Mouse (Mus musculus): Measurements from ENCODE around the gene Sema7a. TPM values are rescaled to one million over a fixed set of nuclear protein-coding genes. Genes with fewer than 3 reads are reported as not detected.

Sema7a gene
- total RNA-seq, 2 experiments from 2014 or later = 87.3 to 90.3 TPM

DNA sequence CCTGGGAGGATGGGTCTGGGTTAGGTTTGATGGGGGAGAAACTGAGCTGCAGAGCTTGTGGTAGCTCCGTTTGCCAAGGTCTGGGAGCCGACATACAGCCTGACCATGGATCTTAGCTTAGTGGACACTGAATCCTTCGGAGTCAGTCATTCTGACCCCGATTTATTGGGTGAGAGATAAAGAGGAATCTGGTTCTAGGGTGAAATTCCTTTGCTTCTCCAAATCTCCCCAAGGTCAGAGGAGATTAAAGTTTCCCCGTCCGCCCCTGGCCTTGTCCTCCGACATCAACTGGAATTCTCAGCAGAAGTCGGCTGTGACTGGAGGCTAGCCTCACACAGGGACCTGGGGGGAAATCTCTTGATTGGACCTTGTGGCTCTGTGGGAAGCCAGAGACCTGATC lies 71.6 kb downstream of the Sema7a start:
- DNase-seq = no peak

Other genes with a start within 250 kb of the Sema7a start
- gene Edc3, start 231.6 kb upstream of the Sema7a start, total RNA-seq (2021) = 10 to 100 TPM; 15.5 to 15.6 TPM
- 10 to 100 TPM; 81.0 to 81.9 TPM for gene Clk3, start 174.3 kb upstream of the Sema7a start, total RNA-seq (2021)
- gene Arid3b, start 103.3 kb upstream of the Sema7a start, total RNA-seq (2021) = 1 to 10 TPM; 6.0 to 6.1 TPM
- 100 to 1,000 TPM in 1 of 2 experiments, 10 to 100 TPM in 1; 94.3 to 102 TPM for gene Ubl7, start 29.1 kb upstream of the Sema7a start, total RNA-seq (2021)
- 1 to 10 TPM; 1.5 to 2.0 TPM for gene Cyp11a1, start 66.3 kb downstream of the Sema7a start, total RNA-seq (2021)
- gene Stra6, start 123.7 kb downstream of the Sema7a start, total RNA-seq (2021) = 10 to 100 TPM; 11.4 to 13.3 TPM
- gene Ccdc33, start 178.7 kb downstream of the Sema7a start, total RNA-seq (2021) = under 1 TPM; 0.30 to 0.73 TPM